19 mouse cellular contexts compared by ENCODE assay signal in the genomic region with DNA sequence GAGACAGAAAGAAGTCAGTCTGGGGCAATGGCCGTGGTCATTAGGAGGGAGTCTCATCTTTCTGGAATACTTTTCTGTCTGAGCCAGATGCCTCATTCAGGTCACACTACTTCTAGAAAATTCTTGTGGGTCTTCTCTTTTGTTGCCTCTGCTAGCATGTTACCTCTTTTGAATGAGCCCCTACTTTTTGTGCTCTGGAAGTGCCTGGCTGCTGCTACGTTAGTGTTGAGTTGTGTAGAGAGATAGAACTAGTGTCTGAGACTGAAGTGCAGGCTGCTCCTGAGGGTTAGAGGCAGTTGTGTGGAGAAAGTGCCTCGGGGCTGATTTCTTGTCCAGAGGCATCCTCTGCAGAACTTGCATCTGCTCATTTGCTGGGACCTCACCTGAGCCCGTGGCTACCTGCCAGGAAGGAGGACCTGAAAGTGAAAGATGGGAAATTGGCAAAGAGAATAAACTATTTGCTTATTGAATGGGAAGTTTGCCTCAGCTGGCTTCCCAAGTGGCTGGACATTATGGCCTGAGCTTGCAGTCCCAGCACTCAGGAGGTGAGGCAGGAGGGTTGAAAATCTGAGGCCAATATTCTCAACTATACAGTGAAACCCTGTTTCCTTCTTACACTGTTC. TPM values are rescaled to one million over a fixed set of nuclear protein-coding genes. Genes with fewer than 3 reads are reported as not detected.
"Had no signal": no experiment of that assay in that cellular context is flagged by ENCODE, and none has a peak within 500 bp of the region (broad histone marks: within the 10 kb centered on the region; RNA-seq: fewer than 3 reads in every experiment).

No protein-coding gene starts in this region.

- H3K36me3 ChIP-seq: limb, embryonic 12.5 days; midbrain, embryonic 10.5 days; neural tube, embryonic 15.5 days had no signal

- H3K27ac ChIP-seq: kidney, postnatal 0 days; layer of hippocampus, adult 2 months; limb, embryonic 12.5 days; liver, embryonic 15.5 days; midbrain, embryonic 10.5 days; neural tube, embryonic 15.5 days had no signal

- H3K4me2 ChIP-seq: limb, embryonic 12.5 days; liver, embryonic 15.5 days; lung, embryonic 14.5 days; neural tube, embryonic 15.5 days had no signal

- H3K9me3 ChIP-seq: limb, embryonic 12.5 days; liver, embryonic 15.5 days; midbrain, embryonic 10.5 days; neural tube, embryonic 15.5 days had no signal

- DNase-seq: kidney, adult 9 months; lung, embryonic 14.5 days; lung, postnatal 10 days; lung, postnatal 4 days; midbrain, embryonic 14.5 days; right cerebral cortex, adult 18-20 months; right cerebral cortex, postnatal 25 days; thymus, postnatal 14 days had no signal

- H3K9ac ChIP-seq: limb, embryonic 12.5 days; liver, embryonic 15.5 days; lung, embryonic 14.5 days; neural tube, embryonic 15.5 days had no signal

- H3K4me3 ChIP-seq: layer of hippocampus, adult 2 months; limb, embryonic 12.5 days; liver, embryonic 15.5 days; midbrain, embryonic 10.5 days; myocyte; neural tube, embryonic 15.5 days had no signal

RNA-seq across cellular contexts. Expression of a gene that starts 15.0 kb away (rescaled TPM):
- total RNA-seq: layer of hippocampus, adult 2 months; layer of hippocampus, postnatal 10 days; left cerebral cortex, postnatal 36 days; megakaryocyte, adult 5-6 weeks had no signal
- polyA plus RNA-seq: limb, embryonic 12.5 days; lung, embryonic 14.5 days; midbrain, embryonic 10.5 days; midbrain, embryonic 14.5 days; neural tube, embryonic 11.5 days had no signal

RNA-seq across cellular contexts. Expression of a gene that starts 36.1 kb away (rescaled TPM):
- total RNA-seq: megakaryocyte, adult 5-6 weeks had no signal
